Mouse (Mus musculus) bone marrow, adult 2 months (tissue): ENCODE results near the gene Emp1.

Experiments used
- CTCF ChIP-seq: fragments of 200-500 bp; IDR thresholded peaks from 2 replicates; pipeline ENCODE4 v1.5.1; 2011; ENCODE audit warnings: low read length, control low read depth; ENCODE audit not compliant: control insufficient read depth, insufficient read depth
- POLR2A ChIP-seq: fragments of 200-500 bp; IDR thresholded peaks from 2 replicates; pipeline ENCODE4 v1.6.1; 2011; ENCODE audit warnings: low read depth, mild to moderate bottlenecking, control low read depth, low read length, borderline replicate concordance; ENCODE audit not compliant: control insufficient read depth

- TF ChIP-seq POLR2A (no peak), CTCF (no peak)
These were observed 13.9 kb downstream of the Emp1 start for GRCm38 (mm10) chr6:135376248-135376647.
